Mouse (Mus musculus) cerebellum, adult 8-10 months (tissue): ENCODE data around the gene Grn.
"Not testable (repeated sequence)": the region's sequence is repeated elsewhere in the genome, so short reads cannot be mapped to it uniquely, and the experiment has no call there.

ENCODE experiments used
- DNase-seq: peaks from one replicate; pipeline ENCODE4 v3.0.0; 2022

Gene Grn

DNA sequence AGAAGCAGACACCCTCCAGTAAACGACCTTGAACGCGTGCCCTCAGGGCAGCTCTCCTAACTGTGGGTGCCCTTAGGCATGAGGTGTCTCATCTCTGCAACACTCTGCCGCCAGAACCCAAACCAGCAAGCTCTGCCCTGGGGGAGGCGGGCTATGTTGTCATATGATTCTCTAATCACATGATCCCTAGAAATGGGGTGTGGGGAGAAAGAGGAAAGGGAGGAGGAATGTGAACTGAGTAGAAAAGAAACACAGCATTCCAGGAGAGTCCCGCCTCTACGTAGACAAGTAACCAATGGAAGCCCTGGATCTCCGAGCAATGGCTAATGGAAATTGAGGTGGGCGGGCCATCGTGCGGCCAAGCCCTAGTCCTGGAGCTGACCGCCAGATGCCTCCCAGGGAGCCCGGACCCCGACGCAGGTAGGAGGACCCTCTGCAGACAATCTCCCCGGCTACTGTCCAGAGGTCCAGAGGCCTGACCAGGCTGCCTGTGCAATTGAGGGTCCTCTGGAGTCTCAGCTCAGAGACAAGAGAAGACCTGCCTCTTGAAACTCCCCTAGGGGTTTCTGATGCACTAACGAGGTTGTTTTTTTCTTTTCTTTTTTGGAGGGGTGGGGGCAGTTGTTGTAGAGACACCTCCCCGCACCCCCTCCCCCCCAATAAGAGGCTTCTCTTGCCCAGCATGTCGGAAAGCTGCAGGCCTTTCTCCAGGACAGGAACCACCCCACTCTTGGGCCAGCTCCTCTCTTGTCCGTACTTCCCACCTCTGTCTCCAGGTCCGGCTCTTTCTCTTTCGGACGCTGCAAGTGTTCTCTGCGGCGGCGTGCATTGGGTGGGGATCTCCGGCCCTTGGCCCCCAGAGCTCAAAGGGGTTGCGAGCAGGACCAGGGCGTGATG lies at the start of gene Grn:
Grn (plus strand) TSS at position 195 of the 897 bp plus-strand sequence.
- DNase-seq: peak; percentile 87

DNA sequence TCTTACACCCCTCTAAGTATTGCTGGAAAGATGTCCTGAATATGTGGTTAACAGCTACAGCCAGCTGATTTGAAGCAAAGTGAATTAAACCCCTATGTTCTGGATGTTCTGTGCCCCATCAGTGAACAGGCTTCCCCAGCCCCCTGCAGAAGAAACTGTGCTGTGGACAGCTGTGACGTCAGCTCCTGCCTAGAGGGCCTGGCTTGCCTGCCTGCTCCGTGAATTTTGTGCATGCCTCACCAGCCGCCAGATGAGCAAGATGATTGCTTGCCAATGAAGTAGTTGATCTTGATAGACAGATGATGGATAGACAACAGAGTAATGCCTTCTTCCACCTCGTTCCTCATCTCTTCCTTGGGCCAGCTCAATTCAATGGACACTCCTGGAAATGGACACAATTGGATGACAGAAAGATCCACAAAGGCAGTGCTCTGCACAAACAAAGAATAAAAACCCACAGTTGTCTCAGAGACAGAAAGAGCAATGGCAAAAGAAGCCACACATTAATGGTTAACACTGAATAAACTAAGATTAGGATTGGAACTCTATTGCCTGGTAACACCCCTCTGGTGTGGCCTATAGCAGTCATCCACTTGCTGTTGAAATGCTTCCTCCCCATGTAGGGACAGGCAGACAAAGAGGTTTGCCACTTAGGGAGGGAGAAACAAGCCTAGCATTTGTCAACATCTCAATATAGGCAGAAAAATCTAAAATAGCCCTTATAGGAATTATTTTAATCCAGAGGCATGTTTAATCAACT lies 48.6 kb upstream of the Grn start:
- no peak for DNase-seq

GRCm38 (mm10) chr11:102382794-102383193 lies 47.3 kb upstream of the Grn start:
- no peak for DNase-seq

DNA sequence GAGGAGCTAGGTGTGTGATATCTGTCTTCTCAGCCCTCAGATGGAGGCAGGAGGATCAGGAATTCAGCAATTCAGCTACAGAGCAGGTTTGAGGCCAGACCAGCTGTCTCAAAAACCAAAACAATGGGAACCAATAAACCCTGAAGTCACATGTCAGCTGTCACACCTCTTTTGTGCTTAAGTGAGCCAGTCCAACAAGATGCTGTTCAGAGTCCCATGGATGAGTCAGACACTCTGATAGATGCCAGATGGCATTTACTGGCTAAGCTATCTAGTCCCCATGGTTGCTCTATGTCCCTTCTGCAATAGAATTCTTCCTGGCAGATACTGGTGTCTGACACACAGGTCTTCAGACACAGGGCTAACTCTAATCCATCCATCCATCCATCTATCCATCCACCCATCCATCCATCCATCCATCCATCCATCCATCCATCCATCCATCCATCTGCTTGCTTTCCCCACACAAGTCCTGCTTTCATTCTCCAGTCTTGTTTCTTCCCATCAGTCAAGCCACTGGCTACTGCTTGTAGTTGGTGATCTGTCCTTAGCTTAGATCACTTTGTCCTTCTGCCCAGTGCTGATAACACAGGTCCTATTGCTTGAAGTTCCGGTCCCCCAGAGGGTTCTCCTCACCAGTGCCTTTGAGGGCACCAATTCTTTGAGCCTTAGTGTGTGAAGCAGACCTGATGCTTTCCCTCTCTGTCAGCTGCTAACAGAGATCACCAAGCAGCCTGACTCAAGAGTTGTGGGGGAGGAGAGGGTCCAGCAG lies 46.6 kb upstream of the Grn start:
- DNase-seq: no peak

DNA sequence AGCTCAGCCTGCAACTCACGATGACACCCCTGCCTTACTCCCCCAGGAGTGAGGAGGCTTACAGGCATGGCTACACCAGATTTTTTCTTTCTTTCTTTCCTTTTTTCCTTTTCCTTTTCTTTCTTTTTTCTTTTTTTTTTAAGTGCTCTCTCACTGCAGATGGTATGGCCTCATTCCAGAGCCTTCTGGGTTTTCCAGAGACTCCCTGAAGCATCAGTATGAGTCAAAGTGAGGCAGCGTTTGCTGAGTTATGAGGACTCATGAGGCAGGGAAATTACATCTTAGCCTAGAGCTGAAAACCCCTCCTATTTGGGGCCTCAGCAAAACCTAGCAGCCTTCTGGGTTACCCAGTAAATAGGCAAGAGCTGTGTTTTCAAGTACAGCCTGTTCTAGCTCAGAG lies 45.7 kb upstream of the Grn start:
- DNase-seq: no peak

DNA sequence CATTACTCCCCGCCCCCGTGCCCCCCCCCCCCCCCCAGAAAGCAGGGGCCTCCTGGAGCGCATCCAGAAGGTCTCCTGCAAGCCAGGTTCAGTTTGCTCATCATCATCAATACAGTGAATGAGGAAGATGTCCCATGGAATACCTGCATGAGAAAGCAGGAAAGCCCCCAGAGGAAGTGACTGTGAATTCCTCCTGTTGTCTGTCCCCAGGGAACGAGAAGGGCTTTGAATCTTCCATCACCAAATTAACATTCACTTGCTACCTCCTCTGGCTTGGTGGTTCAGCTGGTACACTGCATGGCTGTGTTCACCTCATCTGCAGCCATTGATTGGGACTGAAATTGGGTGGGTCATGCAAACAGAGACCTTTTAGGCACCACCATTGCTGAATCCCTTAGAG lies 45.0 kb upstream of the Grn start:
- DNase-seq: no peak

GRCm38 (mm10) chr11:102386121-102386520 lies 44.0 kb upstream of the Grn start:
- DNase-seq: no peak

DNA sequence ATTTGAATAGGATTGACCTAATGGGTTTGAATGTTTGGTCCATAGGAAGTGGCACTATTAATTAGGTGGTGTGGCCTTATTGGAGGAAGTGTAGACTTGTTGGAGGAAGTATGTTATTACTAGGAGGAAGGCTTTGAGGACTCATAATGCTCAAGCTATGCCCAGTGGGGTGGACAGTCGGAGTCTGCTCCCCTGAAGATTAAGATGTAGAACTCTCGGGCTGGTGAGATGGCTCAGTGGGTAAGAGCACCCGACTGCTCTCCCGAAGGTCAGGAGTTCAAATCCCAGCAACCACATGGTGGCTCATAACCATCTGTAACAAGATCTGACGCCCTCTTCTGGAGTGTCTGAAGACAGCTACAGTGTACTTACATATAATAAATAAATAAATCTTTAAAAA lies 40.7 kb upstream of the Grn start:
- not testable (repeated sequence) for DNase-seq

DNA sequence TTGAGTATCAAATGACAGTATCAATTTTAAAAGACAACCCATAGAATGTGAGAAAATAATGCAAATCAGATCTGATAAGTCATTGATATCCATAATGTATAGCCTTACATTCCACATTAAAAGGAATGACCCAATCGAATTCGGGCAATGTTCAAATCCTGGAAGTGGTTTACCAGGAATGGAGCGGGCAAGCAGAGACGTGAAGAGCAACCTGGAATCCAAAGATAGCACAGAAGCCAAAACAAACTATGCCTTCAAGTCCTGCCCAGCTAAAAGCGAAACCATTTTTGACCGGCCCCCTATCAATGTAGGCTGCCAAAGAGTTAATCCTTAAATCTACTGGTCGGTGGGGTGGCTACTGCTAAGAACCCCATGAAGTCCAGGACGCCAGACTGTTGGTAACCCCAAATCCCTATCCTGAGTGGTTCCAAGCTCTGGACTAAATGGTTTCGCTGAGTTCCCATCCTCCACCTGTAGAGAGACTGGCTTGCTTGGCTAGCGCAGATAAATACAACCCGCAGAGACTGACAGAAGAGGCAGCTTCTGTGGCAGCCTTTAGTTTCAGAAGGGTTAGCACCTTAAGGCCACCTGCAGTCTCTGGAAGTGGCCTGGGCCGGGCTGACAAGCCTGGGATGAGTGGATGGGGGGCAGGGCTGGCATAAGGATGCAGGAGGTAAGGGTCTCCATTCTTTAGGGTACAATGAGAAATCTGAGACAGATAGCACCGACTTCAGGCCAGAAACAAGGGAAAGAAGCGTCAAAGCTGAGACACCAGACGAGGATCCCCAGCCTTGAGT lies 37.5 kb upstream of the Grn start:
- no peak for DNase-seq

DNA sequence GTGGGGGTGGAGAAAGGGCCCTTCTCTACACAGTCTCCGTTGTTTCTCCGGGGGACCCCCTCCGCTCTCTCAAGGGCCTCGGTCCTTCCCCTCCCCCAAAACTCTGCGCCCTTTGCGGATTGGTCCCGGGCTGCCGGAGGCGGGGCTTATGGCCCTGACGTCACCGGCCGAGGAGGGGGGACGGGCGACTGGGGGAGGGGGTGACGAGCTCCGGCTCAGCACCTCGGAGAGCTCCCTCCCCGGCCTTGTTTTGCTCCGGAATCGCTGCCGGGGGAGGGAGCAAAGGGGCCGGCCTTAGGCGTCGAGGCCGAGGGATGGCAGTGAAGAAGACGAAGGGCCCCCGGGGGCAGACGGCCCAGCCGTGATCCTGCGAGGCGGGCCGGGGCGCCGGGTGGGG lies 36.9 kb upstream of the Grn start, which contains the start of gene Rundc3a:
Rundc3a (plus strand) TSS at position 166 of the 397 bp plus-strand sequence.
- peak; percentile 97 for DNase-seq

- peak; percentile 62 for DNase-seq
Observed at GRCm38 (mm10) chr11:102393719-102394420, 36.2 kb upstream of the Grn start.

DNA sequence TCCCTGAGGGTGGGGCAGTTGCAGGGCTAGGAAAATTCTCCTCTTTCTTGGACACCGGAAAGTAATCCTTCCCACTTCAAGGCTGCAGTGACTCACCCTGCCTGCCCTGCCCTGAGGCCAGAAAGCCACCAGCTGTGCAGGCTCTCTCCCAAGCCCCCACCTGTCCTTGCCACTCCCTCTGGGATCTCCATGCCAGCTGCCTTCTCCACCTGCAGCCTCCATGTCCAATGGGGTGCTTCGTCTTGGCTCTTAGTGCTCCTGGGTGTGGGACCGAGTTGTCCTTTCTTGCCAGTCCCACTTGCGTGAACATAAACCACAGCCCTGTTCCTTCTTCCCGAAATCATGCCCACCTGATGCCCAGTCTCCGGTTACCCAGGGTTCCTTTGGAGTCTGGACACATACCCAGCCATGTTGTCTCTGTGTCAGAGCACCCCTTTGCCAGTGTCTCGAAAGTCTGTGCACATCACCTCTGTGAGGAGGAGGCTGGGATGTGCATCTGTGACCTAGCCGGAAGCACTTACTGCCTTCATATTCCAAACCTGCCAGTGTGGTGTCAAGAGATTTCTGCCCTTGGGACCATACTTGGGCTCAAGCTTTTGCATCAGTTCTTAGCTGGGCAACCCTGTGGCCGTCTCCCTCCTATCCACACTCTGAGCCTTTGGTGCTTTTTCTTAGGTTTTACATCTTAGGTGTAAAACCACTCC lies 35.5 kb upstream of the Grn start:
- peak; percentile 64 for DNase-seq

GRCm38 (mm10) chr11:102395250-102395649 lies 34.9 kb upstream of the Grn start:
- no peak for DNase-seq

DNA sequence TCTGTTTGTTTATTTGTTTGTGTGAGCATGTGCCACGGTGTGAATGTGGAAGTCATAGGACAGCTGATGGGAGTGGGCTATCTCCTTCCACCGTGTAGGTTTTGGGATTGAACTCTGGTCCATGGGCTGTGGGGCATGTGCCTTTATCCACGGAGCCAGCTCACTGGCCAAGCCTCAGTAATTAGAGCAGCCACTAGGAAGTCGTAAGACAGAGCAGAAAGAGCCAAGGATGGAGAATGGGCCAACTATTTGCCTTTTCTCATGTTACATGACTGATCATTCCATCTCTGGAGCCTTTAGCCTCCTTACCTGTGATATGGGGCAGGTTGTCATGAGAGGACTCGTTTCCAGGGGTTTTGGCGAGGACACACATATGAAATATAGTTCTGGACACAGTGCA lies 33.9 kb upstream of the Grn start:
- DNase-seq: no peak

DNA sequence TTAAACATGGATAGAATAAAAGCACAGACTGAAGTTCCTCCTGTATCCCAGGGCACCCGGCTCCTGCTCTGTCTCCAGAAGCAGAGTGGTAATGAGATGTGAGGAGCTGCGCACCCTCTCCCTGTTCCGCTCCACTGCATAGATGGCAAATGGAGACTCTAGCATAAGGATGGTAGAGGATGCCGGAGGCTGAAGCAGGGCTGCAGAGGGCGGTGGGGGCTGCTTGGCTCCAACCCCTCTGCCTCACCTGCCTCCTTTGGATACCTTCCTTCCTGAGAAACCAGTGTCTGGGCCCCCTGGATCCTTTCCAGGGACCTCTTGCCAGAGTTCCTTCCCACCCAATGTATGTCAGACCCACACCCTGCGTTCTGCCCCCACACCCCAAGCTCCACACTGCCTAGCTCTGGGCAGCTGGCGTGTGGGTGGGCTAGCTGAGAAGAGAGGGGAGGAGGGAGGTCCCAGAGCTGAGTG lies 33.4 kb upstream of the Grn start:
- no peak for DNase-seq

- peak; percentile 68 for DNase-seq
Observed at GRCm38 (mm10) chr11:102398007-102398825, 31.9 kb upstream of the Grn start.

DNA sequence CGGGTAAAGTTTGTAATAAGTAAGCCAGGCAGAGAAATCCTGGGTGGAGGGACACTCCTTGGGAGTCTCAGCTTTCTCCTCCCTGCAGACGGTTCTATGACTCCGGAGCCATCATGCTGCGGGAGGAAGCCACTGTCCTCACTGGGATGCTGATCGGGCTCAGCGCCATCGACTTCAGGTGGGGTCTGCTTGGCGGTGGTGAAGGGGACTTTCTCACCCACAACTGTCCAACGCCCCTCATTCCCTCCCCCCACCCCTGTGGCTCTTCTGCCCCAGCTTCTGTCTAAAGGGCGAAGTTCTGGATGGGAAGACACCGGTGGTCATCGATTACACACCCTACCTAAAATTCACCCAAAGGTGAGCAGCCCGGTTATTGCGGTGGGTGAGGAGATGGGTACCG lies 31.0 kb upstream of the Grn start:
- no peak for DNase-seq

GRCm38 (mm10) chr11:102399610-102400072 lies 30.5 kb upstream of the Grn start:
- DNase-seq: no peak

GRCm38 (mm10) chr11:102400513-102401084 lies 29.5 kb upstream of the Grn start:
- peak; percentile 34 for DNase-seq
